Mouse (Mus musculus): ENCODE results near the gene Tspoap1.

GRCm38 (mm10) chr11:87722168-87722567 lies 38.2 kb upstream of the Tspoap1 start:
- TF ChIP-seq POLR2A (IDR thresholded peaks at IDR 0.05; ENCODE audit: low read depth, low read length) (no peak), CTCF (conservative IDR thresholded peaks at IDR 0.05; ENCODE audit: insufficient read depth, insufficient read length, low read depth, low read length) (no peak)
